Mouse (Mus musculus): Measurements from ENCODE around the gene Mta1. TPM values are rescaled to one million over a fixed set of nuclear protein-coding genes. Genes with fewer than 3 reads are reported as not detected.
A peak's percentile ranks its signal among the peaks of the same experiment; 100 is the strongest.

Mta1 gene
- total RNA-seq, 4 experiments from 2014 or later = 70.5 to 74.8 (median 72.0) TPM

- no peak for DNase-seq (ENCODE audit: low spot score in 2 of 2)
Observed at GRCm38 (mm10) chr12:113147481-113147880, 49.4 kb downstream of the Mta1 start.

- no peak for DNase-seq (ENCODE audit: low spot score in 2 of 2)
Observed at GRCm38 (mm10) chr12:113148381-113149035, 50.4 kb downstream of the Mta1 start.

GRCm38 (mm10) chr12:113149341-113149740 is 51.3 kb downstream of the Mta1 start:
- DNase-seq (ENCODE audit: low spot score in 2 of 2) = no peak

GRCm38 (mm10) chr12:113149896-113150295 is 51.8 kb downstream of the Mta1 start:
- no peak for DNase-seq (ENCODE audit: low spot score in 2 of 2)

GRCm38 (mm10) chr12:113150591-113150990 is 52.5 kb downstream of the Mta1 start:
- DNase-seq (ENCODE audit: low spot score in 2 of 2) = no peak

- DNase-seq (ENCODE audit: low spot score in 2 of 2) = no peak
Observed at GRCm38 (mm10) chr12:113151046-113151445, 53.0 kb downstream of the Mta1 start.

GRCm38 (mm10) chr12:113151661-113152271 is 53.7 kb downstream of the Mta1 start:
- DNase-seq (ENCODE audit: low spot score in 2 of 2) = no peak

GRCm38 (mm10) chr12:113152272-113152661 is 54.2 kb downstream of the Mta1 start:
- no peak for DNase-seq (ENCODE audit: low spot score in 2 of 2)

GRCm38 (mm10) chr12:113152991-113153525 is 55.0 kb downstream of the Mta1 start:
- no peak for DNase-seq (ENCODE audit: low spot score in 2 of 2)

GRCm38 (mm10) chr12:113153971-113154370 is 55.9 kb downstream of the Mta1 start:
- no peak for DNase-seq (ENCODE audit: low spot score in 2 of 2)

- DNase-seq (ENCODE audit: low spot score in 2 of 2) = no peak
Observed at GRCm38 (mm10) chr12:113154747-113155075, 56.6 kb downstream of the Mta1 start.

- DNase-seq (ENCODE audit: low spot score in 2 of 2) = peak in 1 of 2 experiments; percentile 26
Observed at GRCm38 (mm10) chr12:113155076-113155771, 57.1 kb downstream of the Mta1 start.

- DNase-seq (ENCODE audit: low spot score in 2 of 2) = peak; percentile 98 to 99
Observed at GRCm38 (mm10) chr12:113155887-113156539, 57.9 kb downstream of the Mta1 start, which contains the start of gene Tedc1. Gene Tedc1 (plus strand): TSS chr12:113156421.

GRCm38 (mm10) chr12:113156540-113156929 is 58.5 kb downstream of the Mta1 start:
- DNase-seq (ENCODE audit: low spot score in 2 of 2) = peak in 1 of 2 experiments; percentile 26

GRCm38 (mm10) chr12:113157002-113157401 is 58.9 kb downstream of the Mta1 start:
- DNase-seq (ENCODE audit: low spot score in 2 of 2) = peak; percentile 11 to 43

GRCm38 (mm10) chr12:113157521-113157920 is 59.4 kb downstream of the Mta1 start:
- no peak for DNase-seq (ENCODE audit: low spot score in 2 of 2)

GRCm38 (mm10) chr12:113157971-113158370 is 59.9 kb downstream of the Mta1 start:
- DNase-seq (ENCODE audit: low spot score in 2 of 2) = no peak

GRCm38 (mm10) chr12:113163561-113164006 is 65.5 kb downstream of the Mta1 start:
- peak; percentile 59 to 78 for DNase-seq (ENCODE audit: low spot score in 2 of 2)

GRCm38 (mm10) chr12:113168031-113168536 is 70.0 kb downstream of the Mta1 start:
- DNase-seq (ENCODE audit: low spot score in 2 of 2) = no peak

GRCm38 (mm10) chr12:113176960-113177725 is 79.1 kb downstream of the Mta1 start:
- no peak for DNase-seq (ENCODE audit: low spot score in 2 of 2)

- no peak for DNase-seq (ENCODE audit: low spot score in 2 of 2)
Observed at GRCm38 (mm10) chr12:113181020-113181419, 82.9 kb downstream of the Mta1 start.

Data from layer of hippocampus, adult 8-10 months (tissue).